Mouse (Mus musculus): ENCODE measurements around the gene Gpatch8.

Gene Gpatch8

DNA sequence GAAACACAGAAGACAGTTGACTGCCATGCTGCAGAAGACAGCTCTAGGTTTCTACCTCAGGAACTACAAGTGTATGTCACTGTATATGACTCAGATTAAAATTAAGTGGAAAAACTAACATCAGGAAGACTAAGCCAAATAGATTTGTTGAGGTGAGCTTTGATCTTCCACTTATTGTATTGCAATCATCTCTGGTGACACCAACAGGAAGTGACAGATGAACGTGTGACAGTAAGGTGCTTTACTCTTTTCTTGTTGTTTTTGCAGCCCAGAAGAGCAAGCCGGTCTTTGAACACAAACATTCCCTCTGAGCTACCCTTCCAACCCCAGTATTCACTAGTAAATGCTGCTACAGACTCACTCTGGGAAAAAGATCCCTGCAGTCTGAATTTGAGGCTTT is 59.5 kb downstream of the Gpatch8 start:
- DNase-seq (ENCODE audit: low spot score) = no peak

DNA sequence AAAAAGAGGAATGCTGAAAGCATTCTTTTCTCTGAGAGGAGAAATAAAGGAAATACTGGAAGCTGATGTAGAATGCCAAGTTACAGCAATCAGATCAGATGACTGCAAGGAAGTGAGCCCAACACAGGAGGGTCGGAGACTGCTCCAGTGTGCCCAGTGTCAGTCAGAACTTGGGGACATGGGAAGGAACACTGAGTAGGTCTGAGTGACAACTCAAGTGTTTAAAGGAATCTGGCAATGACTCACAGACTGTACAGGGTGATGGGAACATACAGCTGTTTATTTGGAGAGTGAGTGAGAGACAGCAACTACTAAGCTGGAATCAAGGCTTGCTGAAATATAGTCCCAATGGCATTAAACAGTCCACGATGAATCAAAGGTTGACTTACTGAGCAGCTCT is 60.0 kb downstream of the Gpatch8 start:
- no peak for DNase-seq (ENCODE audit: low spot score)

DNA sequence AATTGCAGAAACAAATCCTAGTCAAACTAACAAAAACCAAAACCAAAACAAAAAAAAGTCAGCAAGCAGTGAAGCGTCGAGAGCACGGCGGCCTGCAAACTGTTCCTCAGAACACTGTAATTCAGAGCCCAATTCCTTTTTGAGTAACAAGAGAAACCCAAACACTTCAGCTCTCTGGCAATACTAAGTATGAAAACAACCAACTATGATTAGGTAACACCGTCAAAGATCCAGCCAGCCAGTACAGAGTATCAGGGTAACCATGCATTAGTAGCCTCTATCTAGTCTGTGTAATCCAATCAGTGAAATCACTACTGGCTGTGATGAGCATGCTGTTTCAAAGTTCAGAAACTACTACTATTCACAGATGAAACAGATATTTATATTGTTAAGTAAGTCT is 60.5 kb downstream of the Gpatch8 start:
- DNase-seq (ENCODE audit: low spot score) = no peak

DNA sequence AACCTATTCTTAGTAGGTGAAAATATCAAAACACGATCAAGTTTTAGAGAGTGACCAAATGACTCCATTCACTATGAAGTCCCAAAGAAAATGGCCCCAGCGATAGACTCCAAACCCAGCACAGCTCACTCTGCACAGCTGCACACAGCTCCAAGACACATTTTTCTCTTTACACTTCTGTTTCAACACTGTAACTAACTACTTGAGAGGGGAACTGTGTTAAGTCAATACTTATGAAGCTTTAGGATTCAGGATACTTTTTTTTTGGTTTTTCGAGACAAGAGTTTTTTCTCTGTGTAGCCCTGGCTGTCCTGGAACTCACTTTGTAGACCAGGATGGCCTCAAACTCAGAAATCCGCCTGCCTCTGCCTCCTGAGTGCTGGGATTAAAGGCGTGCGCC is 61.1 kb downstream of the Gpatch8 start:
- DNase-seq (ENCODE audit: low spot score) = no peak

DNA sequence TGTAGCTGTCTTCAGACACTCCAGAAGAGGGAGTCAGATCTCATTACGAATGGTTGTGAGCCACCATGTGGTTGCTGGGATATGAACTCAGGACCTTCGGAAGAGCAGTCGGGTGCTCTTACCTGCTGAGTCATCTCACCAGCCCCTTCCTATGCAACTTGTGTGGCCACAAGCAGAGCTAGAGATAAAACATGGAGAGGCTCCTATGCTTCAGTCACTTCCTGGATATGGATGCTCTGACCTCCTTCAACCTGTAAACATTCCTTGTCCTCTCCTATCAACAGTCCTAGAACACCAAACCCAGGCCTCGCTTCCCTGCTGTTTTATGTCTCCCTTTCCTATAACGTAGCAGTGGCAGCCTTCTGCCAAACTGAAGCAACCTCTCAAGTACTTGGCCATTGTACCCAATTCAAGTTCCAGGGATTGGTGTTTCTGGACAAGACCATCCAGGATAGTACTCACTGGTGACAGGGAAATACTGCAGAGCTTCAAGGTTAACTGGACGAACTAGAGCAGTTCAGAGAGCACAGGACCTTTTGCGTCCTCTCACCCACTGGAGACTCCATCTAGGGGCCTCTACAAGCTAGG is 62.0 kb downstream of the Gpatch8 start:
- no peak for DNase-seq (ENCODE audit: low spot score)

DNA sequence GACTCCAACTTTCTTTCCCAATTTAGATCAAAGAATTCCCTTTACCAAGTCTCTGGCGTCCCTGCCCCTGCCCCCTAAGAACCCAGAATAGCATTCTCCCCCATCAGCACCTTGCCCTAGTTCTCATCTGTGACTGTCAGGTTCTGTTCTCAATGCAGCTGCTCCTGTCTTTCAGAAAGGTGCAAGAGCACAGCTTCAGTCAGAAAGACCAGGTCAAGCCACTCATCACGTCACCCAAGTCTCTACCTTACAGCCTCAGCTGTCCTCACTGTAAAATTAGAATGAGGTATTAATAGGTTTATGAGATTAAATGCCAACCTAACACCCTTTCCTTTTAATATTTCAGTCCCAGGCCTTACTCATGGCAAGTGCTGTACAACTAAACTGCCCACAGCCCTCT is 63.0 kb downstream of the Gpatch8 start:
- no peak for DNase-seq (ENCODE audit: low spot score)

DNA sequence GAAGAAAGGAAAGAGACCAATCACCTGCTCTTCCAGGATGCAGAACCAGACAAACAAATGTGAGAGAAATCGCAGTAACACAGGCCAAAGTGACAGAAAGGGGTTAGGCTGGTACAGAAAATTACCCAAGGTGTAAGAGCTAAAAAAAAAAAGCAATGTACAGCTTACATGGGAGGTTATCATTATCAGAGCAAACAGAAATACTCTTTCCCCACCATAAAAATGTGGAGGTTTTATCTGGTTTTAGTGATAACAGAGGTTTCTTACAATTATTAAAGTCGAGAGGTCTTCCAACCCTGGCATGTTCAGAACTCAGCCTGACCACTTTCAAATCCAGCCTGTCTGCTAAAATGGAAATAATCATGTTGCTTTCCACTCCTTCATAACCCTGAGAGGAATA is 68.3 kb downstream of the Gpatch8 start:
- DNase-seq (ENCODE audit: low spot score) = no peak

DNA sequence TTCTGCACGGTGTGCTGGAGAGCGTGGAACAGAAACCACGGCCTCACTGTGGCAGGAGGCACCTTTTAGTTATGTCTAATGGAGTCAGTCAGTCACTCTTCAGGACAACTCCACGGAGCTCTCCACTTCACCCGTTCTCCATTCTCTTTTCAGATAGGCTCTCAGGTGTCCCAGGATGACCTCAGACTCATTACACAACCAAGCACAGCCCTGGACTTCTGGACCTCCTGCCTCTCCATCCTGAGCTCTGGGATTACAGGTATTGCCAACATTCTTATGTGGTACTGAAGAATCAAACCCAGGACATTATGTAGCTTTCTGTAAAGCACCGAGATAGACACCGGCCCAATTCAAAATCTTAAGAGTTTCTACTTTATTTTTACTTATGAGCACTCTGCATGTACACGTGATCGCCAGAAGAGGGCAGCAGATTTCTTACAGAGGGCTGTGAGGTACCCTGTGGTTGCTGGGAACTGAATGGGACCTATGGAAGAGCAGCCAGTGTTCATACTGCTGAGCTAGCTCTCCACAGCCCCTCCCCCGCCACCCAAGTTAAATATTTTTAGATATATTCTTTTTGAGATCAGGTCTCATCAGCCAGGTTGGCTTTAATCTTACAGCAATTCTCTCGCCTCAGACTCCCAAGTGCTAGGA is 69.3 kb downstream of the Gpatch8 start:
- DNase-seq (ENCODE audit: low spot score) = no peak

DNA sequence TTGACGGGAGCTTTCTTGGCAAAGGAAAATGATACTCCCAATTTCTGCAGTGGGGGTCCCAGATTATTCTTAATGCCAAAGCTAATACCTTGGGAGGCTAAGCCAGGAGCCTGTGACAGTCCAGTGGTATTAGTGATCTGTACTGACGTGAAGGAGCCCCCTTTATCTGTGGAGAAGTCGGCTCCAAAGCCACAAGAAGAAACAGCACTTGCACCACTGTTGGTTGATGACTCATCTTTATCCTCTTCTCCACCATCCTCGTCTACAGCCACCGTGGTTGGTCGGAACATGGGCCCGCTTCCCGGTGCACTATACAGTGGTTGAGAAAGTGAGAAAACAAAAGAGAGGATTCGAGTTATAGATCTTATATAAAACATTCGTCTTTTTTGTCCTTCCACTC is 74.4 kb downstream of the Gpatch8 start:
- DNase-seq (ENCODE audit: low spot score) = no peak

DNA sequence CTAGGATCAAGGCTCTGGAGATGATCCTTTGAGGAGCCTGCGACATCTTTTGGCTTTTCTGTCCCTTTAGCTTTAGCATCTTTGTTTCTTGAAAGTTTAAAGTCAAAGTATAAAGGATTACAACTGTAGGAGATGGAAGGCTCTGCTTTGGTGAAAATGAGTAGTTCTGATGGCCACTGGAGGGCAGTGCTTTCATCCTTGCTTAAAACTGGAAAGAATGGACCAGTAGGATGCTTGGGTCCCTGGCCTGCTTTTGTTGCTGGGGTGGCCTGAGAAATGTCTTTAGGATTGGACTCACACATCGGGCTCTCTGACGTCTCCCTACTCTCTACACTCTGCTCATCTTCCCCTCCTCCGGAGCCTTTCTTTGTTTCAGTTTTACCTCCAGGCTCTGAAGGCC is 75.3 kb downstream of the Gpatch8 start:
- no peak for DNase-seq (ENCODE audit: low spot score)

DNA sequence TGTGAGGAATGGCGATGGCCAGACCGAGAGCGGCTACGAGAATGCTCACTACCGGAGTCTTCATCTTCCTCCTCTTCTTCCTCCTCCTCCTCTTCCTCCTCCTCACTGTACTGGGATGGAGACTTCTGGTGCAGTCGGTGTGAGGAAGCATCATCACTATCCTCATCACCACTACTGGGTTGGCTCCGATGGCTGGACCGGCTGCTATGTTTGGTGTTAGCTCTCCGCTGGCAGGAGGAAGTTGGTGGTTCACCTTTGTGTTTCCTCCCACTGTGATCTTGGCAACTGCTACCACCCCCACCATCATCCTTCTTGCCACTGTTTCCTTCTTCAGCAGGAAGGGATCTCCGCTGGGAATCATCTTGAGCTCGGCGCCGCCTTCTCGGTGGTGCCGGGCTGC is 76.1 kb downstream of the Gpatch8 start:
- DNase-seq (ENCODE audit: low spot score) = no peak

DNA sequence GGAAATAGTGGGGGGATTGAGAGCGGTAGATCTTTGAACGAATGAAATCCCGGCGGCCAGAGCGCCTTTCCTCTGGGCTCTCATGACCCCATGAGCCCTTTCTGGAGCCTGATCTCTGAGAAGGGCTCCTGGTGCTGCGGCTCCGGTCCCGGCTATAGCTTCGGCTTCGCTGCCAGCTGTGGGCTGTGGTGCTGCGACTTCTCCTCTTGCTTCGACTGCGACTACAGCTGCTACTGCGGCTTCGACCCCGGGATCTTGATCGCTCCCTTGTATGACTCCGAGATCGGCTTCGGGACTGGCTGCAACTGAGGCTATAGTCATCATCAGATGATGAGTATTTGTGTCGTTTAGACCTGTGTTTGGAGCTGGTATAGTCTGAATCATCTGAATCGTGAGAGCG is 76.6 kb downstream of the Gpatch8 start:
- DNase-seq (ENCODE audit: low spot score) = no peak

DNA sequence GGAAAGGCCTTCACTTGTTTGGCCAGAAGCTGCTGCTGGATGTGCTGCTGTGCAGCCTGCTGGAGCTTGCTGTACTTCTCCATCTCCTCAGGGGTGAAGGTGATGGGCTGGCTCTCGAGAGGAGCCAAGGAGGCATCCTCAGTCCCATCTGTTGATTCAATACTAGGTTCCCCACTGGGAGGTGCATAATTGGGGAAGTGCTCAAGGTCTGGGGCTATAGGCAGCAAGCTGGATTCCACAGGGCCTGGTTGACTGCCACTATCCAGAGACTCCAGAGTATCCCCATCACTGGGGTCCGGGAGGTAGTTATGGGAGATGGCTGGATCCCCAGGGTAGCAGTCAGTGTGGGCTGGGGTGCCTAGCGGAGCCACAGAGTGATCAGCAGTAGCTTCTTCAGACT is 77.5 kb downstream of the Gpatch8 start:
- no peak for DNase-seq (ENCODE audit: low spot score)

DNA sequence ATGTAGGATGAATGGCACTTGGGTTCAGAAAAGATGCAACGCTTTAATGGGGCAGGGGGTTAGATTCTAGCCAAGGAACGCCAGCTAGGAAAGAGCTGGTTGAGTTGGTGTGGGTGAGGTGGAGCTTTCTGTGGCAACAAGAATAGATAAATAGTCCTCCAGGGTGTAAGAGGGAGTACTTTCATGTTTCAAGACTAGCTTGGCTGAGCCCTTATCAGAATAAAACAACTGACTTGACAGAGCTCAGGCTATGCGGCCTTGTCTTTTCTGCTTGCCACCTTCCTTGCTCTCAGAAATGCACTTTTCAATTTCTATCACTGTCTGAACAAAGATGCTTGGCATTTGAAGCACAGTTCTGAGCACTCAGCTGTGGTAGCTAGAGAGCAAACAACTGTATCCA is 81.2 kb downstream of the Gpatch8 start:
- DNase-seq (ENCODE audit: low spot score) = no peak

DNA sequence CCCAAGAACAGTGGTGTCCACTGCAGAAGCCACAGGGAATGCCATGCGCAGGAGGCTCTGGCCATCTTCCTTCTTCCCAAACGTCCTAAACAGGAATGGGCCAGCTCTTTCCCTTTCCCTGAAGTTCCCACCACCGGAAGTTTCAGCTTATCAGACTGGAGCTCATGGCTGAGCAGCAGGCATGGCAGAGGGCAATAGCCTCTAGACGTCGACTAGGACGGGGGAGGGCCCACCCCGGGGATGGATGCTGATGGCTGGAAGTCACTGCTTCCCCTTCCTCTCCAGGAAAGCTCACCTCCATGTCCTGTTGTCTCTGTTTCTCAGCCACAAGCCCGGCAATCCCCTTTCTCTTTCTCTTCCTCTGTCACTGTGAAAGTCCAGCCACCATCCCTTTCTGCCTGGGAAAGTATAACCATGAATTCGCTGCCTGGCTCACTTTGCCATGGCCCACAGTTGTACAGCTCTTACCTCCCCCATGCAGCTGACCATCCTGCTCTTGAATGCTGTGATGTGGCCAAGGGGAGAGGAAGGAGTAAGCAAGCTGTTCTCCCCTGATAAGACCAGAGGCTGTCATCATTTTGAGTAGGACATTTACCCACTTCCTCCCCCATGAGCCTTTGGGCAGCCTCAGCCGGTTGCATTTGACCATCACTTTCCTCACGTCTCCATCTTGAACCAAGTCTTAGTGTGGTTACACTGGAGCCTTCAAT is 86.4 kb downstream of the Gpatch8 start, which contains the start of gene Itga2b:
TSS of gene Itga2b (minus strand) at position 475 of the 710 bp plus-strand sequence.
- no peak for DNase-seq (ENCODE audit: low spot score)

DNA sequence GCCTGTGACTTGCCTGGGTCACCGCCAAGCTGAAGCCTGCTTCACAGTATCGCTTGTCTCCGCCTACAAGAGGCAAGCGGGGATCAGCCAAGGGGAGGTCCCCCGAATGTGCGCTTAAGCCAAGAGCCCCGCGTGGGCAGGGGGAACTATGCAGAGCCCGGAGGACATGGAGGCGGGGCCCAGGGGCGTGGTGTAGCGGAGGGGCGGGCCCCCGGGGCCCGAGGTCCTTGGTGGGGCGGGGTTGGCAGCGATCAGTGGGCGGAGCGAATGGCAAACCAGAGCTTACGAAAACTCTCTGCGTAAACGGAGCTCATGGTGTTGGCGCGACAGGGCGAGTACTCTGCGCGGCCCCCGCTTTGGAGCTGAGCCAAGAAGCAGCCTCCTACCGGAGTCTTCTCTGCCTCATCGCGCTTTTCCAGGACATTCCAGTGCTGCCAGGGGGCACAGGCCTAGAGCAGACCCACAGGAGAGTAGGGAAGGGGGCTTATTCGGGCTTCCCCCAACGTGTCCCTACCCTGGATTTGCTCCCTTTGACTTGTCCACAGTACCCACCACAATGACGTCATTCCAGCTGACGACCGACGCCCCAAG is 89.1 kb downstream of the Gpatch8 start:
- peak; percentile 99 for DNase-seq (ENCODE audit: low spot score)

DNA sequence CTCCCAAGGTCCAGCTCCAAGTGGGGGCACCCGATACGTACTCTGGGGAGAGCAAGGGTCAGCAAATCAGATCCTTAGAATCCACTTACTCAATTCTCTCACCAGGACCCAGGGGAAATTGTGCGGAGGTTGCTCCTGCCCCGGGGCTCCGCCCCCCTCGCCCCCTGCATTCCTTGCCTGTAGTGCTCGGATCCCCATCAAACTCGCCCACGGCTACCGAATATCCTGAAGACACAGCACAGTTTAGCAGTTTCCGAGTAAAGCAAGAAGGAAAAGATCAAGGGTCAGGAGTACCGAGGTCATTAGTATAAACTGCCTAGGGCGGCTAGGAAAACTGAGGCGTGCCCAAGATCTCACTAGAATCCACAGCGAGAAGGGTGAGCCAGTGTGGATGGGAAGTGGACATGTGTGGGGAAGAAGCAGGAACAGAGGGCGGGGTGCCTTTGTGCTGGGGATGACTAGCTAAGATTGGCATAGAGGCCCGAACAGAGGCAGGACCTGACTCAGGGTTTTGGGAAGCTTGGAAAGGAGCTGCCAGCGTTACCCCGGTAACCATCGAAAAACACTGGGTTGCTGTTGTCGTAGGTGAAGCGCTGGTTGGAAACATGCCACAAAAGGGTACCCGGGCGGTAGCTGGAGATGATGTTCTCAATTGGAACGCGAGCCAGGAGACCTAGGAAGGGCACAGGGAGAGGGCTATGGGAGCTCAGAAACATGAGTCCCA is 90.3 kb downstream of the Gpatch8 start:
- DNase-seq (ENCODE audit: low spot score) = peak; percentile 65

DNA sequence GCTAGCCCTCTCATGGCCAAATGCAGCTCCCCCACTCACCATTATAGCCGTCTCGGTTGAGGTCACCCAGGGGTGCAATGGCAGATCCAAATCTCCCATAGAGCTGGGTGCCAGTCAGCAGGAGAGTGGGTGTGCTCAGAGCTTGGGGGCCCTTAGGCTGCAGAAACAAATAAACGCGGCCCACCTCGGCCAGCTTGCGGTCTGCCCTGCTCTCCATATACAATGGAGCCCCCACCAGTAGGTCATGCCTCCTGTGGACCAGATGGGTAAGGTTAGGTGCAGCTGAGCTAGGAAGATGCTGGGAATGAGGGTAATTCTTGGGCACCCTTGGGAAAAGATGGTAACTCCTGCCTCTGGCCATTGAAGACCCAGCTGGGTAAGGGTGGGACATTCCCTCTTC is 91.3 kb downstream of the Gpatch8 start:
- DNase-seq (ENCODE audit: low spot score) = no peak

DNA sequence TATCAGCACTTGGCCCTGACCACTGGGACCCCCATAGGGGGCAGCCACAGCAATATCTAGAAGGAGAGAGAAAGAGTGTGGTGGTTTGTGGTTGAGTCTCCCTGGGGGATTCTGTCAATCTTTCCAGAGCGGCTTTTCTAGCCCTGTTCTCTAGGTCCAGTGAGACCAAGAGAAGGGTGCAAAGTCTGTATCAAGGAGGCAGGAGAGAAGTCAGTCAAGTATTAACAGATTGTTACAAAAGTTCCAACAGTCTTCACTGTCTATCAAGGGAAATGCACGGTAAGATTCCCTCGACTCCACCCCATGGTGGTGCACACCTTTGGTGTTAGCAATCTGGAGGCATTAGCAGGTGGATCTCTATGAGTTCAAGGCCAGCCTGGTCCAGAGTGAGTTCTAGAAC is 94.4 kb downstream of the Gpatch8 start:
- DNase-seq (ENCODE audit: low spot score) = no peak

DNA sequence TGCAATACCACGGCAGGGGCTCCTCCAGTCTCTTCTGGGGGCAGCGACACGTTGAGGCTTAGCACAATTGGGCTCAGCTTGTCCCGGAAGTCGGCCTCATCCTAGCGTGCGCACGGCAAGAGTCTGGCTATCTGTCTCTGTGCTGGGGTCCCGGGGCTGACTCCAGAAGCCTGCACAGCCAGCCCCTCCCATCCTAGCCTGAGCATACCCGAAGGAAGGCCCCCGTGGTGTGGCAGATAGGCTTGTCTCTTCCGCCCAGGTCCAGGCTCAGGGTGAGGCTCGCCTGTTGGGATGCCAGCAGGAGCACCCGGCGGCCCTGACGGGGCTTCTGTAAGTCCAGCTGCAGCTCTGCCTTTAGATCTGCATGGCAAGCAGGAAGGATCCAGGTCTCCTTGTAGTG is 95.7 kb downstream of the Gpatch8 start:
- no peak for DNase-seq (ENCODE audit: low spot score)

DNA sequence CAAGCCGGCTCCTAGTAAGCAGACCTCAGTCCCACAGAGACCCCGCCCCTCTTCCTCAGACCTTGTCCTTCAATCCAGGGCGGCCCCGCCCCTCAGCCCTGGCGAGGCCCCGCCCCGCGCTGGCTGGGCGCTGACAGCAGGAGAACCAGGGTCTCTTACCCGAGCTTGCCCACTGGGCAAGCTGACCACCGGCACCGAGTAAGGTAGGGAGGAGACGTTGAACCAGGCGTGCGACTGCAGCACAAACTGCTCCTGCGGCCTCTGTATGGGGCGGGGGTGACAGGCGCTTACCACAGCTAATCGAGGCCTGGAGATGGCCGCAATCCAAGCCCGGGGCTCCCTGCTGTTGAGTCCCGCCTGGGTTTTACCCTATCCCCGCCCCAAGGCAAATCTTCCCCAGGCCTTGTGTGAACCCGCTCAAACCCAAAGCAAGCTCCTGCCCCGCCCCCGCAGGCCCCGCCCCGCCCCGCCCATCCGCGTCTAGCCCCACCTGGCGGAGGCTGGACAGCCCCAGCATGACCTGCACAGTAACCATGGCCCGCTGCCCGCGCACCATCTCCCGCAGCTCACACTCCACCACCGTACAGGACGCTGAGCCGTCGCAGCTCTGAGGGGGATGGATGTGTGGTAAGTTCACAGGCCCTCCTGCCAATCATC is 100.3 kb downstream of the Gpatch8 start:
- DNase-seq (ENCODE audit: low spot score) = peak; percentile 80

DNA sequence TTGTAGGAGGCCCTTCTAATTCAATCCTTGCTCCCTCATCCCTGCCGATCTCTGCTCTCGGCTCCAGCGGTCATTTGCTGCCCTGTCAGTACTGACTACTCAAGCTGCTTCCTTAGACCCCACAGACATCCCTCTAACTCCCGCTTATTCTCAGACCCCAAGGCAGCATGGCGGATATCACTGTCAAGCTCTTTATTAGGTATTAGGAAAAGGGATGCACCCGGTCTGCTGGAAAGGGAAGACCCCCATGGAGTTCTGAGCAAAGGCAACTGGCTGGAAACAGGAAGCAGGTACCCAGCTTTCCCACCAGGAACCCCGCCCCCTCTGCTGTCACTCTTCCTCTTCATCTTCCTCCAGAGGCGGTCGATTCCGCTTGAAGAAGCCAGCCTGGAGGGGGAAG is 103.1 kb downstream of the Gpatch8 start:
- no peak for DNase-seq (ENCODE audit: low spot score)
